Mouse (Mus musculus) heart, postnatal 14 days (tissue): Measurements from ENCODE around the gene Zfr. TPM values are rescaled to one million over a fixed set of nuclear protein-coding genes. Genes with fewer than 3 reads are reported as not detected.
"Not testable (repeated sequence)": the region's sequence is repeated elsewhere in the genome, so short reads cannot be mapped to it uniquely, and the experiment has no call there.

Source experiments
- DNase-seq, 2 experiments: peaks; one replicate each; pipeline ENCODE4 v3.0.0; 2021 to 2022
- intact Hi-C: fragments of 180-260 bp; cut with DNase I; formaldehyde crosslinking; loops from one replicate; pipeline ENCODE4 v1.15.1; 2025
- total RNA-seq, 2 experiments: library from RNA; stranded (reverse); gene quantifications; 2 replicates each; pipeline ENCODE4 v1.2.3; 2021

Gene Zfr
- total RNA-seq, 2 experiments from 2014 or later: 83.0 to 89.6 TPM

- intact Hi-C loops: loop anchor here (2.0 kb wide), 1 partner anchor 38 kb away; no protein-coding TSS in a partner anchor
- no peak for DNase-seq
Measured at GRCm38 (mm10) chr15:12206646-12207222, 89.1 kb downstream of the Zfr start.

DNA sequence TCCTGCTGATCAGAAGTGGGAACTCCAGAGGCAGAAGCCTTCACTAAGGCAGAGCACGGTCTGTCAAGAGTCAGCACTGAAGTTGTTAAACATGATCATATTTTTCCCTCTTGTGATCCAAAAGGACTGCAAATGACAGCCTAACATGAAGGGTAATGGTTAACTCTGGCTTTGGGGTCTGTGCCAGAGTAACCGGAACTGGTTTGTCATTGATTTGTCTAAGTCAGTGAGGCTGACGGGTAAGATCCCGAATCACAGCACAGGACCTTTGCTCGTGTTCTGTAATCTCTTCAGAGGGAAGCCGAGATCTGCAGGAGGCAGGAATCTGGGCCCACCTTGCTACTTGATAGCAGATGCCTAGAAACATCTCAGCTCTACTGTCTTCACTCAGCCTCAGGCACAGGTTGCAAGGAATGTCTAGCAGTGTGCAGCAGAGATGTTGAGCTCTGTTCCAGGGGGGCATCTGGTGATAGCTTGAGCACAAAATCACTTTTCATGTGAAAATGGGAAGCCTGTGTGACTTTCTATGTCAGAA lies 90.0 kb downstream of the Zfr start:
- intact Hi-C loops: loop anchor here (2.0 kb wide), 1 partner anchor 37 kb away; no protein-coding TSS in a partner anchor

GRCm38 (mm10) chr15:12211577-12211976 lies 93.9 kb downstream of the Zfr start:
- DNase-seq: no peak
- intact Hi-C loops: no loop called here

More for the DNA sequence above, 90.0 kb downstream of the Zfr start:
- DNase-seq: no peak

- no peak for DNase-seq
- intact Hi-C loops: no loop called here
Measured at GRCm38 (mm10) chr15:12212266-12212665, 94.6 kb downstream of the Zfr start.

DNA sequence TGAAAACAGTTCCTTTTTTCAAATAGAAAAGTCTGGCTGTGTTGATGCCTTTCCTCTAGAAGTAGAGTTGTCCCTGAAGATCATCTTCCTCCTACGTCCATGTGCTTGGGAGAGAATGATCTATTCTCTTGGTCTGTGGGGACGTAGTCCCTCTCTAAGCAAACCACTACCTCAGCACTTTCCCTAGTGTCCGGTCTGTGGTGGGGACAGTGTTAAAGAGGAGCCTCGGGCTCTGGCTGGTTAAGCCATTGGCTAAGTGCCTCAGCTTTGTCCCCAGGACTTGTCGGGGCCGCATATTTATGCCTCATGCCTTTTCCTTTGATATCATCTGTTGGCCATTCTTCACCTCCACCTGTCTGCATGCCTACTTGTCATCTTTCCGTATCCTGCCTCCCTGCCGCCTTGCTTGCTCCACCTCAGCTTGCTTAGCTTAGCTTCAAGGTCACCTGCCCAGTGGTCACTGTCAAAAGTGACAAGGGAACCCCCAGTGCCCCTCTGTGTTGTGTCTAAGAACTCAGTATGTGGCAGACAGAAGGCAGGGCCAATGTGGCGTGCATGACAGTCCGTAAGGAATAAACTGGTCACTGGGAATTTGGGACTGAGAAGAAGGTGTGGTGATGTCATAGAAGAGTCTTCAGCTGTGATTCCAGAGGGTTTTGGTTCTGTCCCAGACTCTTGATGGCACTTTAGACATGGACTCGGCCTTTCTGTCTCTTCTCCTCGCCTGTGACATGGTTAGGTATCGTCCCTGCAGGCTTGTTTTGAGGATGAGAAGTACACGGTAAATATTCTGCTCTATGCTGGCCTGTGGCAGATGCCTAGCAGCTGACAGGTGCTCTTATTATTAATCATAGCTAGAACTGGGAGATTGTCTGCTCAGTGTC lies 97.1 kb downstream of the Zfr start:
- intact Hi-C loops: no loop called here
- DNase-seq: no peak

DNA sequence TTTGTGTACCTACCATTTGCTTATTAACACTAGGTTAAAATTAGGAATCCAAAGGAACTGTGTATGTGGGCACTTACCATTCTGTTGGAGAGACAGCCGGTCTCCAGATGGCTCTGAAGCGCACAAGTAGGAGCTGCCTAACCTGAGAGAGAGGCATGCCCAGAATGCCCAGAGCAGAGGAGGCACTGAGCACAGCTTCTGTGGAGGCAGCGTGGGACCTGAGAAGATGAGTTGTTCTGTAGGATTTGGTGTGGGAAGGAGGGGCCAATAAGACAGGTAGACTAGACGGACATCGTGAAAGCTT lies 97.7 kb downstream of the Zfr start:
- no peak for DNase-seq
- intact Hi-C loops: no loop called here

DNA sequence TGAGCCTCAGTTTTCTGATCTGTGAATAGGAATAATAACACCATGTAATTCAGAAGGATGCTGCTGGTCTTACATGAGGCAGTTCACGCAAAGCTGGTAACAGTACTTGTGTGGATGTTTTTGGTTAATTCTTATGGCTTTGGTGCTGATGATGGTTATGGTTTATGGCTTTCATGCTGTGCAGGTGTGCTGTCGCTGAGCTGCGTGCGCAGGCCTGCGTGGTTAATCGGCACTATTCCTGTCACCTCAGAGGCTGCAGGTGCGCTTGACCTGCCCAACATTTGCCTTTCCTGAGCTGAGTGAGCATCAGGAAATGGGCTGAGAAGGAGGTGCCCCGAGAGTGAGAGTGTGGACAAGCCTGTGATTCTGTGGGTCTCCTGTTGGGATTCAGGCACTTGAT lies 98.5 kb downstream of the Zfr start:
- intact Hi-C loops: no loop called here
- no peak for DNase-seq

GRCm38 (mm10) chr15:12216798-12217197 lies 99.2 kb downstream of the Zfr start:
- DNase-seq: no peak
- intact Hi-C loops: no loop called here

- DNase-seq, intact Hi-C loops: not testable (repeated sequence)
Measured at GRCm38 (mm10) chr15:12217332-12217731, 99.7 kb downstream of the Zfr start.

DNA sequence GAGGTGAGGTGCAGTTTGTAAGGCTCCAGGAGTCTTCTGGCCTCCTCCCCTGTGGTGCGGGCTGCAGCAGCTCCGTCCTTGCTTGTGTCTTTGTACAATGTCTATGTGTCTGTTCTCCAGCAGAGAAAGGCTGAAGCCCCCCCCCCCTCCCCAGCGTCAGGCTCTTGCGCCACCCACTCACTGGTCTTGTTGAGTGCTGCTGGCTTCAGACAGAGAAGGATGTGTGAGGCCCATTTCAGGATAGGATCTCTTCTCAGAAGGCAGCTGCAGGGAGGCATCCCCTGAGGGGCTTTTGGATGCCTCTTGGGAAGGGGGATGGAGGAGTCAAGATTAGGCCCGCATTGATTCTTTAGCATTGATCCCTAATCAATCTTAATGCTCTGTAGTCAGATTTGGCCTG lies 100.2 kb downstream of the Zfr start:
- intact Hi-C loops: no loop called here
- no peak for DNase-seq

GRCm38 (mm10) chr15:12218583-12219382 lies 101.2 kb downstream of the Zfr start:
- DNase-seq: no peak
- intact Hi-C loops: no loop called here

DNA sequence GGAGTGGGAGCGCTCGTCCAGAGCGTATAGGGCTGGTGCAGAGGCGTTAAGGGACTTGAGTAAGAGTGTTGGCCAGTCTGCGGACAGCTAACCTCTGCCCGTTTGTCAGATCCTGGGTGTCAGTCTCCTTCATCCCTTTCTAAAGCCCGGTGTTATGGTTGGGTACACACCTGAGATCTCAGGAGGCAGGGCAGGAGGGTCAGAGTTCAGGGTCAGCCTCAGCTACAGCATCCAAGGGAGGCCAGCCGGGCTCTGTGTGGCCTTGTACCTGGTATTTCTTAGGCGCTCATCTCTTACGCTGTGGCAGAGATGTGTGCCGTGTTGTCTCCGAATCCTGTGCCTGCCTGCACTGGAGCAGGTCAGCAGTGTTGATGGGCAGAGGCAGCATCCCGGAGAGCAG lies 103.5 kb downstream of the Zfr start:
- intact Hi-C loops: no loop called here
- DNase-seq: no peak

DNA sequence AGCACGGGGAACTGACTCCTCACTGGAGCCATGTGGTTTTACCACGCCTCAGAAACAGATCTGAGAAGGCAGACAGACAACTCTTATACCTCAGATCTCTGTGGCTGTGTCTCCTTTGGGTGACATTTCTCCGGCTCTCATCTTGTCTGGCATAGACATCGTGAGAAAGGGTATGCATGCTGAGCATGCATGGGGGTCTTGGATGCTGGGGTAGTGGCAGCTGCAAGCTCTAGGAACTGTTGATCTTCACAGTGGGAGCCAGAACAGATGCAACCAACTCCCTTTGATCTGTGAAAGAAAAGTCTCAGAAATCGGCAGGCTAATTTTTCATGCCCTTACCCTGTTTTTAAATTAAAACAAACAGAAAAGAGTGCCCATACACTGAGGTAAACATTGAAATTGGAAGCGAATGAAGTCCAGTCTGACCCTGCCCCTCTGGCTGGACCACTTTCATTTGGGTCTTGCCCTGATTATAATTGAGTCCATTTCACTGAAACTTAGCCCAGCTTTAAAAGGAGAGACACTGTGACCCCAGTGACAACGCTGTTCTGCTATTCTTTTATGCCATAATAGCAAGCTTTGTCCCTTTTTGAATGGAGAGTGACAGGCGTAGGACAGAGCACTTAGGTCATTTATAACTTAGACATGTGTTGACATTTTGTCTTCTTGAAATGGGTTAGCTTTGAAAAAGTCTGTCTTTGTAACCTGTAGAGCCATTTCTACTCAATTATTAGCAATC lies 105.1 kb downstream of the Zfr start:
- intact Hi-C loops: no loop called here

DNA sequence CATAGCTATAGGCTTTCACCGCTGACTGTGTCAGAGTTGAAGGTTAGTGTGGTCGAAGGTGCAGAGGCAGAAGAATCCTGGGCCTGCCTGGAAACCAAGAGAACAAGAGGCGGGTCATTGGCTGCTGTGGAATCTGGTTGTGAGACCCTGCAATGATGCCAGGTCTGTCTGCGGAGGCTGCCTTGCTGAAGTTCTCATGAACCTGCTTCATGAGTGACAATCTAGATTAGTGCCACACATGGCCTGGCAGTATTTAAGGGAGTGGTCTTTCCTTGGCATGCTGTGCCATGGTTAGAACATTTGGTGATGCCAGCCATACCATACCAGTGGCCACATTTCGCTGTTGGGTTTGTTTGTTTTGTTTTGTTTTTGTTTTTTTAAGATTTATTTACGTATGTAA lies 105.8 kb downstream of the Zfr start:
- intact Hi-C loops: no loop called here
- DNase-seq: no peak

More for the DNA sequence above, 105.1 kb downstream of the Zfr start:
- DNase-seq: no peak

DNA sequence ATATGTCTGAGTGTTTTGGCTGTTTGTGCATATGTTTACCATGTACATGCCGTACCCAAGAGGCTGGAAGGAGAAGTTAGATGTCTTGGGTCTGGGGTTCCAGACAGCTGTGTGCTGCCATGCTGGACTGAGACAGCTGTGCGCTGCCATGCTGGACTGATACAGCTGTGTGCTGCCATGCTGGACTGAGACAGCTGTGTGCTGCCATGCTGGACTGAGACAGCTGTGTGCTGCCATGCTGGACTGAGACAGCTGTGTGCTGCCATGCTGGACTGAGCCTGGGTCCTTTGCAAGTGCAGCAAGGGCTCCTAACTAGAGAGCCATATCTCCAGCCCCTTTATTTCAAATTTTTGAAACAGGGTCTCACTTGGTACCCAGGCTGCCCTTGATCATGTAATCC lies 106.6 kb downstream of the Zfr start:
- intact Hi-C loops: no loop called here
- no peak for DNase-seq

- DNase-seq: no peak
- intact Hi-C loops: no loop called here
Measured at GRCm38 (mm10) chr15:12225062-12225461, 107.4 kb downstream of the Zfr start.

- DNase-seq: no peak
- intact Hi-C loops: no loop called here
Measured at GRCm38 (mm10) chr15:12226908-12227307, 109.3 kb downstream of the Zfr start.

- intact Hi-C loops: no loop called here
Measured at GRCm38 (mm10) chr15:12227355-12227754, 109.7 kb downstream of the Zfr start.

GRCm38 (mm10) chr15:12229603-12230242 lies 112.1 kb downstream of the Zfr start:
- intact Hi-C loops: no loop called here
- no peak for DNase-seq

More at GRCm38 (mm10) chr15:12227355-12227754, 109.7 kb downstream of the Zfr start:
- DNase-seq: no peak
